Mouse (Mus musculus) left cerebral cortex, postnatal 36 days (tissue): ENCODE data around the gene Fam43b. TPM values are rescaled to one million over a fixed set of nuclear protein-coding genes. Genes with fewer than 3 reads are reported as not detected.
A peak's percentile ranks its signal among the peaks of the same experiment; 100 is the strongest.

Experiments
- DNase-seq, 2 experiments: peaks; one replicate each; pipeline ENCODE4 v3.0.0; 2021 to 2022; ENCODE audit warnings: low spot score in 2 of 2, mixed read lengths in 1 of 2
- intact Hi-C: fragments of 180-260 bp; cut with DNase I; formaldehyde crosslinking; loops from one replicate; pipeline ENCODE4 v1.15.1; 2025
- total RNA-seq, 2 experiments: library from RNA; stranded (reverse); gene quantifications; 2 replicates each; pipeline ENCODE4 v1.2.3; 2021

Gene Fam43b
- total RNA-seq, 2 experiments from 2014 or later: 27.0 to 35.4 TPM

DNA sequence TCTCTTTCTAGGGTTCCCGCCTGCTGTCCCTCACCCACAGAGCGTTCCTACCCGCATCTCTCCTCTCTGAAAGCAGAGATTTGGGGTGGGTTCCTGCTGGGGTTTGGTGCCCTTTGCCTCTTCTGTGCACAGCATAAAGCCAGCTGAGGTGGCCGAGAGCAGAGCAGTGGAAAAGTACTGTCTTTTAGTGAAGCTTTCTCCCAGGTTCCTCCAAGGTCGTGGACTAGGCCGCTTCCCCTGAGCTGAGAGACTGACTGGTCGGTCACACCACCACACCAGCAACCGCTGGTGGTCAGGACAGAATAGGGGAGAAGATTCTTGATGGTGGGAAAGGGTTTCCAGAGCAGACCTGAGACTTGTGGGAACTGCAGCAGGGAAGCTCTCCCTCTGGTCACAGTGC, 383 bp upstream of the Fam43b start:
- DNase-seq: no peak
- intact Hi-C loops: no loop called here

DNA sequence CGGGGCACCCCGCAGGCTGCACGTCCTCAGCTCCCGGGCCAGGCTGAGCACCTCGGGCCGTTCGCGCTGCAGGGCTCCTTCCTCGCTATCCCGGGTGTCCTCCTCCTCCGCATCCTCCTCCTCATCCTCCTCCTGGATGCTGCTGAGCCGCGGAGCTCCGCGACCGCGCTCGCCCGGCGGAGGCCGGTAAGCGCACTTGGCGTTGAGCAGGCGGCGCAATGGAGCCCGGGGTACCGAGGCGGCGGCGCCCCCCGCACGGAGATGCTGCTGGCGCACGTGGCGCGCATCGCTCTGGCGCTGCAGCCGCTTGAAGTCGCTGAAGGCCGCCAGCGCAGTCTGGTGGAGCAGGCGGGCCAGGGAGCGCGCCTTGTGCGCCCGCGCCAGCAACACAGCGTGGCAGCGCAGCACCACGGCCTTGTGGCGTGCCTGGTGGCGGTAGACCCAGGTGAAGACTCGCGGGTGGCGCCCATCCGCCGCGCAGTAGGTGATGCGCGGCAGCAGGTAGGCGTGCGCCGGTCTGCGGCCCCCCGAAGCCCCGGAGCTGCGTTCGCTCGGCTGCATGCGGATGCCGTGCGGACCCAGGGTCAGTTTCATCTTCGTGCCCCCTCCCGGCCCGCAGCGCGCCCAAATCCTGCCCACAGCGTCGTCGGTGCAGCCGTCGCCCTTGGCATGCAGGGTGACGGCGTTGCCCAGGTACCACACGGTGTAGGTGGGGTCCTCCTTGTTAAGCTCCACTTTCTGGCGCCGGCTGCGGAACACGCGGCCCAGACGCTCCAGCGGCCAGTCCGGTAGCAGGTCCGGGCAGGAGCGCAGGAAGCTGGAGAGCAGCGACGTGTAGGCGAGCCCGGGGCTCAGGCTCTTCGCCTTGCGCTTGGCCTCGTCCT, 999 bp downstream of the Fam43b start:
- DNase-seq: peak; percentile 60 to 82
- intact Hi-C loops: no loop called here

DNA sequence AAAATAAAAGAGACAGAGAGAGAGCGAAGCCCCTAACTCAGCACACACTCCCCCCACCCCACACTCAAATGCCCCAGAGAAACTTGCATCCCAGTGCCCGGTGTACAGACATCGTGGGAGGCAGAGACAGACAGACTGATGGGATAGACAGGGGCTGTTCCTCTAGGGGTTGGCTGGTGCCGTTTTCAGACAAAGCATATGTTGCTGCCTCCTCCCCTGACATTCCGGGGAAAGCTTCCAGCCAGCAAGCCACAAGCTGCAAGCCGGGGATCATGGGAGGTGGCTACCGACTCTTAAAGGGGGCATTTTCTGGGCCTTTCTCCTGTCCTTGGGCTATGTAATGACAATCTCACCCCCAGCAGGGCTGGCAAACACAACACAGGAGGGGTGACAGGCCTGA, 2.6 kb downstream of the Fam43b start:
- intact Hi-C loops: loop anchor here (5.0 kb wide), 1 partner anchor 34 kb away; no protein-coding TSS in a partner anchor
- peak in 1 of 2 experiments; percentile 27 for DNase-seq

DNA sequence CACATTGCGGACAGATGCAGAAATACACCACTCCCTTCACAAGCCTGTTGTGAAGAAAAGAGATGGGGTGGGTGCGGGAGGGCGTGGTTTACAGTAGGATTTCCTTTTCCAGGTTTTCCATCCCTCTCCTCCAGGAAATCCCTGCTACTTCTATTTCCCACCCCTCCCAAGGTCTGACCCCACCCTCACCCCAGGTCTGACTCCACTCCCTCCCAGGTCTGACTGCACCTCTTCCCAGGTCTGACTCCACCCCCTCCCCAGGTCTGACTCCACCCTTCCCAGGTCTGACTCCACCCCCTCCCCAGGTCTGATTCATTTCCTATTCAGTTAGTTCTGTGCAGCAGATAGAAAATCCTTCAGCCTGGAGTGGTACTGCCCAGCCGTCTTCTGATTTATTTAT, 12.5 kb downstream of the Fam43b start:
- no peak for DNase-seq
- intact Hi-C loops: no loop called here

DNA sequence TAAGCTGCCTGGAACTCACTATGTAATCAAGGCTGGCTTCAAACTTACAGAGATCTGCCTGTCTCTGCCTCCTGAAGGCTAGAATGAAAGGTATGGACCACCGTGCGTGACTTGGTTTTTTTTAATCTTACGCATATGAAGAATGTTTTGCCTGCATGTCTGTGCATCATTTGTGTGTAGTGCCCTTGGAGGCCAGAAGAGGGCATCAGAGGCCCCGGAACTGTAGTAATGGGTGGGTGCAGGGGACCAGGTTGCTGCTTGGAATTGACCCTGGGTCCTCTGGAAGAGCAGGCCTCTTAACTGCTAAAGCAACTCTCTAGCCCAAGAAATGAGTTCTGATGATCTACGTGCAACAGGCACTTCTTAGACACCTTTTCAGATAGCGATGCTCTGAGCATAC, 13.9 kb downstream of the Fam43b start:
- intact Hi-C loops: no loop called here
- DNase-seq: no peak

DNA sequence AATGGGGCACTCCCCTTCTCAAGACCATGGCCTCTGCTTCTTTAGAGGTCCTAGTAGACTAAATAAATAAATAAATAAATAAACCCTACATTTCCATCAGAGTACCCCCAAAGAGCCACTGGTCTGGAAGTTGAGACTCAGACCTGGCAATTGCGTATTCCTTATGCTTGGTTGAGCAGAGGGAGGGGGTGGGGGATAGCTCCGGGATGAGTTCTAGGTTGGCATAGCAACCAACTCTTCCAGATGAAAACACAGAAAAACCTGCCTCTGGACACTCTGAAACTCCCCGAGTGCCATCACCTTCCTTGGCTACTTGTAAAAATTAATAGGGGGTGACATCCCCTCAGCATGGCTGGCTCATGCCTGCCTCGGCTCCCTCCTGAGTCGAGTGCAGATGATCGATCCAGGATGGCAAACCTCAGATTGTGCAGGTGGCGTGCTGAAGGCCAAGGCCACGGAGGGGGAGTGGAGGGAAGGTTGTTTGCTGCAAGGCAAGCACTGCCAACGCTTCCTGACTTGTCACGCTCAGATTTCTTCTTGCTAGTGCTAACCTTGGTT, 16.1 kb downstream of the Fam43b start:
- intact Hi-C loops: no loop called here

DNA sequence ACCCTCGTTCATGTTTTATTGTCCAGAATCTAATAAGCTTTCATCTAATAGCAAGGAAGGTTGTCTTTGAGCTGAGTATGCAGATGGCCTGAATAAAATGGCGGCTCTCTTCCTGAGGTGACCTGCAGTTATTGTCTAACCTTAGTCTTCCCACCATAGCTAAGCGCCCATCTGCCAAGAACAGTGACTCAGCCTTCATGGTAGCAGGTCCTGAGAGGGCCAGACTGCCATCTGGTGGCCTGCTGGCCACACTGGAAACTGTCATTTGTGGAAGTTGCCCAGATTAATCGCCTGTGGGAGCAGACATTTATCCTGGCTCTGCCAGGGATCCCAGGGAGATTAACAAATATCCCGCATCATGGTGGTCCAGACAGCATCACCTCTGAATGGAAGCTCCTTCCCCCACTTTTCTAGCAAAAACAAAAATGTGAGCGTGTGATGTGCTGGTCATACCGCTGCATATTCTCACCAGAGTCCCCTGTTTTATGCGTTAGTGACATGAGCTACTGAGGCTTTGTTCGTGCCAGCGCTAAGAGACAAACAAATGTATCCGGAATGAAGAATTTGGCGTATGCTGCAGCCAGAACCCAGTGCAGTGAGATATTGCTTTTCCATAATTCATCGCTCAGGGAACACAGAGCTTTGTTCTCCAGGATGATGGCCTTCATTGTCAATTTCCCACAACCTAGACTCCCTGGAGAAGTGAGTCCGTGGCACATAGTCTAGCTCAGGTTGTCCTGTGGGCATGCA, 17.1 kb downstream of the Fam43b start:
- DNase-seq: peak; percentile 42 to 65
- intact Hi-C loops: loop anchor here (2.0 kb wide), 2 partner anchors 48 to 52 kb away; partner anchors contain the start of gene Pink1

More for the DNA sequence above, 16.1 kb downstream of the Fam43b start:
- DNase-seq: no peak

DNA sequence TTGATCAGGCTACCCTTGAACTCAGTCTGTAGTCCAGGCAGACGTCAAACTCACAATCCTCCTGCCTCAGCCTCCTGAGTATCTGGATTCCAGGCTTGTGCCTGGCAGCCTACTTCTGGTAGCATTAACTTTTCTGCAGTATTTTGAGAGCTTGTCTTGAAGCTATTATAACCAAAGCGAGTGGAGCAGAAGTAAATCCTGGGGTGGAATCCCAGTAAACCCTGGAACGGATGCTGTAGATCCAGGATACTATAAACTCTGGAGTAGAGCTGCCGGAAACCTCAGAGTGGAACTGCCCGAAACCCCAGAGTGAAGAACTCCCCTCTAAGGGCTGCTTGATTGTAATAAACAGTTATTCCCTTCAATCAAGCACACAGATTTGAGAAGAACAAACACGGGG, 18.8 kb downstream of the Fam43b start:
- intact Hi-C loops: no loop called here
- peak in 1 of 2 experiments; percentile 51 for DNase-seq

DNA sequence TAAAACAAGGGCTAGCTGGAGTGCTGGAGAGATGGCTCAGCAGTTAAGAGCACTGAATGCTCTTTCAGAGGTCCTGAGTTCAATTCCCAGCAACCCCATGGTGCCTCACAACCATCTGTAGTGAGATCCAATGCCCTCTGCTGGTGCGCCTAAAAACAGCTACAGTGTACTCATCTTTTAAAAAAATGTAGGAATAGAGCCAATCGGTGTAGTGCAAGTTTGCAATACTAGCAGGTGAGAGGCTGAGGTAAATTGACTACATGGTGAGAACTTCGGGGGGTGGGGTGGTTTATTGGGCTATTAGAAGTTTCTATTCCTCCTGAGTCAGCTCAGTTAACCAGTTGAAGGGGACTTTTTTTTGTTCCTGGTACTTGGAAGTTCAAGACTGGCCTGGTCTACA, 21.2 kb downstream of the Fam43b start:
- intact Hi-C loops: no loop called here
- DNase-seq: no peak

DNA sequence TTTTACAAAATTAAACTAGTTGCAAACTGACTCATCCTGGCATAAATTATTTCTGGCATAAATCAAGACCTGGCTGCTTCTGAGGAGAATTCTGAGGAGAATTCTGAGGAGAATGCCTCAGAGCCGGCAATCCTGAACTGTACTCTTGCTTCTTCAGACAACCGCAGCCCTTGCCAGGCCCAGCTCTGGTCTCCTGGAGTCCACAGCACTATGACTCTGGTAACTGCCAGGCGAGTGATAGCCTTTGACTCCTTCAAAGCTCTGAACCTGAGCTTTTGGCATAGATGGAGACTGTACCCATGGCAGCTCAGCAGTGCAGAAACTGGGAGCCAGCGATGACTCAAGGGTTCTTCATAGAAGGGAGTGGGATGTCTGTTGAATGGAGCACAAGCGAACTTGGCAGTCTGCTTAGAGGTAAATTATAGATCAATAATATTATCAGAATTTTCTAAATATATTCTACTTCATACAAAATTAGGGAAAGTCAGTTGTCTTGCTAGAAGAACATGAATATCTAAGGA, 25.3 kb downstream of the Fam43b start:
- intact Hi-C loops: no loop called here

DNA sequence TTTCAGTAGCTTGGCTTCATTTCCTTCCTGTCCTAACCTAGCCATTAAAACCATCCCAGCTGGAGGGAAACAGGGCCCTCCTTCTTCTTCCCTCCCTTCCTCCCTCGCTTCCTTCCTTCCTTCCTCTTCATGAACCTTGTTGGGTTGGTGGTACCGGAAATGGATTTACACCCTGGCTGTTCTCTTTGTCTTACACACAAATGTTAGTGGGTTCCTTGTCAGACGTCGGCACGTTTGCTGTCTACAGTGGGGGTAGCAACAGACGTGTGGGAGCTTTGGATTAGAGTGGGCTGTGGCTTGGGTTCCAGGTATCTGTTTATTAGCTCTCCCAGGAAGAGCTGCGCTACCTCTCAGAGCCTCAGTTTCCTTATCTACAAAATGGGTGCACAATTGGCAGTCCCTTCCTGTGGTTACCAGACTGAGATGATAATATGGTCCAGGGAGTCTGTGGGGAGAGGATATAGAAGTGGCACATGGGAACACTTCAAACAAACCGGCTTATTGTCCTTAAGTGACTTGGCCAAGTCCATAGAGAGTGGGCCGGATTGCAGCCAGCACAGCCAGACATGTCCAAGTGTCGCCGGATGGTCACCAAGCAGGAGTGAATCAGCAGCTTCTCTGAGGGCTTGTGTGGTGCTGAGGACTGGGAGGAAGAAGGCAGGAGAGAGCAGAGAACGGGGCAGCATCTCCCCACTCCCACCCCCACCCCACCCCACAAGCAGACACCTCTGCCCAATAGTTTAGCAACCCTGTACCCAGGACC, 27.6 kb downstream of the Fam43b start:
- no peak for DNase-seq
- intact Hi-C loops: no loop called here

More for the DNA sequence above, 25.3 kb downstream of the Fam43b start:
- no peak for DNase-seq

DNA sequence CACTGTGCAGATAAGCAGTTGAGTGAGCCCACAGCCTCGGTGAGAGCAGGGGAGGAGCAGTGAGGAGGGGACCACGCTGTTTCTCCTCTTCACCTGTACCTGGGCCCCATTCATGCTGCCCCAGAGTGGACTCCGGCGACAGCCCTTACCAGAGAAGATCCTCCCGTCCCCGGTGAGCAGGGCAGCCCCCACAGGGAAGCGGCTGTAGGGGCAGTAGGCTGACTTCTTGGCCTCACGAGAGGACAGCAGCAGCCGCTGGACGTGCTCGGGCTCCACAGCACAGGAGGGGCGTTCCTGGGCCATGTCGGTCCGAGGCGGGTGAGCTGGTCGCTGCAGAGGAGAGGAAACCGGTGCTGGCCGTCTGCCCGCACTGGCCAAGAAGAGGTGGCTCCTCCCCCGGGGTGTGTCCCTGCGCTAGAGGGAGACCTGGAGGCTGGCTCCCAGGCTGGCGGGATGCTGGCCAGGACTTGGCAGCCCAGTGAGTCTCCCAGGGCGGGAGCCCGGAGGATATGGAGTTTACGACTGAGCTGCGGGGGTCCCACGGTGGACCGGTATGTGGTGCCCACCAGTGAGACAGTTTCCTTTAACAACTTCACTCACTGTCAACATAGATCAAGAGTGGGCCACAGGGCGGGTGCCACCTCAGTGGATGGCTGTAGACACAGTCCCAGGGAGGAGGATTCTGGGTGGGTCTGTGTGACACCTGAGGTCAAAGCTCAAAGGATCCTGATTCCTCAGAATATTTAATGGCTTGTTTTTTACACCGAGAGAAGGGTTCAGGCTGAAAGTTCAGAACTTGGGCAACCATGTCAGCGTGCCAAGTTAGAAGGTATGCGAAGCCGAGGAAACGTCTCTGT, 28.5 kb downstream of the Fam43b start, which contains the start of gene Cda:
TSS of gene Cda (minus strand) at position 352 of the 857 bp plus-strand sequence.
- peak; percentile 24 to 43 for DNase-seq

DNA sequence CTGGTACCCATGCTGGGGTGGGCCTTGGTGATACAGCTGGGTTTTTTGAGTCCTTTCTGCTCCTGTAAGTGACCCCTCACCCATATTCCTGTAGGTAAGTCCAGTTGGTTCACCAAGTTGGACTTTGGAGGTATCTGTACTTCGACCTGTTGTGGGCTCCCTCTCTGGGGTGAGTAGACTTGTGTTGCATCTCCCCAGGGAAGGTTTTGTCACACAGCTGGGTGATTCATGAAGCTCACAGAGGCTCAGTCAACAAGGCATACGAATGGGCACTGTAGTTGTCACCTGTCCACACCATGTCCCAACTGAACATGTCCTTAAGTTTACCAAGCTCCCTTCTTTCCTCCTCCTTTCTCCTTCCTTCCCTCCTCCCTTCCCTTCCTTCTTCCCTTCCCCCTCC, 29.8 kb downstream of the Fam43b start:
- no peak for DNase-seq
- intact Hi-C loops: no loop called here

More for the DNA sequence above, 28.5 kb downstream of the Fam43b start, which contains the start of gene Cda:
- intact Hi-C loops: no loop called here

DNA sequence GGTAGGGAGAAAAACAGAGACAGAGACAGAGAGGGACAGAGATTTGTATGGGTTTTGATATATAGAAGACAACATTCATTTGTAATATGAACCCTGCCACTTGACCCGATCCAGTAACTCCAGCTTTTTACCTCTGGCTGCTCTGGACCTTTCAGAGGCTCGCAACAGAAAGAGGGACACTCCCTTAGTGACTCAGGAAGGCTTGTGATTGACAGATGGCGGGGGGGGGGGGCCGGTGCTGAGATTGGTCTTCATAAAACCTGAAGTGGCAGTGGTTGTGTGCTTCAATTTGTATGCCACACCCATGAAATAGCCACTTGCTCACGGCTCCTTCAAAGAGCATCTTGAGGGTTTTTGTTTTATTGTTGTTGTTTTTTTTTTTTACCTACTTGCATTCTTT, 32.8 kb downstream of the Fam43b start:
- DNase-seq: no peak
- intact Hi-C loops: no loop called here

DNA sequence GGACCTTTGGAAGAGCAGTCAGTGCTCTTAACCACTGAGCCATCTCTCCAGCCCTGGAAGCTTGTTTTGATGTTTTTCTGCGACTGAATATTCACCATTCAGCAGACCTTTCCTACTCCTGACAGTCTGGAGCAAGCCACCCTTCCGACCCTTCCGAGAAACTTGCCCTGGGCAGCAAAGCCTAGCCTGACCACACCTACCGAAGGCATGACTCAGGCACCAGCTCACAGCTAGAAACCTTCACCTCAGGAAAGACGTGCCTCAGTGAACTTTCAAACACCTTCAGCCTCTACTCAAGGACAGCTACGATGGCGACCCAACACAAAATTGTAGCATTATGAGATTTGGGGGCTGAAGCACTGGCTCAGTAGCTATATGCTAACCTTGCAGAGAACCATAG, 33.4 kb downstream of the Fam43b start:
- DNase-seq: no peak
- intact Hi-C loops: no loop called here

DNA sequence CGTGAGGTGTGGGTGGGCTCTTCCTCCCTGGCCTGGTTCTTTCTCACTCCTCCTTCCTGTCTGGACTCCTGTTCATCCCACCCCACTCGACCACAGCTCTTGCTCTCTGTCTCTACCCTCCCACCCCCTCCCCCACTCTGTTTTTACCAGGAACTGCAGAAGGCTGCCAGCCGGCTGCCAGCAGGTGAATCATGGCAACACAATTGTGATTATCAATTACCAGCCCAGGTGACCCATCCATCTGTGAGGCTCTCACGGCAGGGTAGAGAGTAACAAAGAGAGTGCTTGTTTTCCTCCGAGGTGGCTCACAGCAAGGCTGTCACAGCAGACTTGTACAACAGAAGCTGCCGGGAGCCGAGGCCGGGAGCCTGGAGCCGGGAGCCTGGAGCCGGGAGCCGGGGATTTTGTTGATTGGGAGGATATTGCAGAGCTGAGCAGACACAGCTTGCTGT, 34.9 kb downstream of the Fam43b start:
- intact Hi-C loops: no loop called here
- DNase-seq: peak in 1 of 2 experiments; percentile 18

DNA sequence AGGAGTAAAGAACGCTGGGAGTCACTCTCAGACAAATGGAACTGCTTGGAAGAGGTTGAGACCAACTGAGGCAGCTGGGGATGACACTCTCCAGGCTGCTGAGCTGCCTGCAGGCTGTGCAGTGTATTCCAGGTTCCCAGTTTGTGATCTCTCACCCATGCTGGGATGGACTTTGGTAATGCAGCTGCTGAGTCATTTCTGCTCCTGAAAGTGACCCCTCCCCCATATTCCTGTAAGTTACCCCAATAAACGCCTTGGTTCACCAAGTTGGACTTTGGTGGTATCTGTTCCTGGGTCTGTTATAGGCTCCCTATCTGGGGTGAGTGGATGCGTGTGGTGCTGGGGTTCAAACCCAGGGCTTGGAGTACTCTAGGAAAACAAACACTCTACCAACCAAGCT, 38.2 kb downstream of the Fam43b start:
- no peak for DNase-seq
- intact Hi-C loops: no loop called here

DNA sequence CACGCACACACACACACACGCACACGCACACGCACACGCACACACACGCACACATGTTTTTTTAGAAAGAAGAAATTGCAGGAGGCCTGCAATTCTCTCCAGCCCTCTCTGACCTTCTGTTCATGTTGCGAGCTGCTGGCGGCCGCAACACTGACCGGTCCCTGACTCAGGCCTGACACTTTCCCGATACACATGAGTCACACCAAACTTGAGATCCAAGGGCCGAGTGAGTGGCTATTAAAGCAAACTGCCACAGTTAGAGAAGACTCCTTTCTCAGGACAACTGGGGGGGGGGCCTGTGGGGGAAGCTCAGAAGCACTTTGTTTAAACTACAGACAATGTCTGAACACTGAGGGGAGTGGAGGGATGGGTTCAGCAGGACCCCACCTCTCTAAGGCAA, 39.8 kb downstream of the Fam43b start:
- intact Hi-C loops: no loop called here
- DNase-seq: no peak
